Mouse (Mus musculus) lung, postnatal 0 days (tissue): ENCODE measurements at regions not wholly inside any gene's neighbourhood (a gene's known extent, or its start where the extent isn't known, plus 50 kb on each side); places are given as distances from the start of the nearest gene placed in this dataset.

ENCODE experiments used
- ATAC-seq: fragments of 200-750 bp; cut with Nextera tagmentation; 2 replicates; pipeline ENCODE4 v1.8.0; 2017; ENCODE audit warnings: moderate library complexity
- DNase-seq: peaks from one replicate; pipeline ENCODE4 v3.0.0-alpha.2; 2016; ENCODE audit warnings: low spot score
- H3K27ac ChIP-seq: fragments of 300-500 bp; sonication (generic); 2 replicates; pipeline ENCODE4 v1.5.1; 2014; ENCODE audit warnings: antibody characterized with exemption, mild to moderate bottlenecking, low read length, mixed read lengths
- H3K27me3 ChIP-seq: fragments of 300-500 bp; sonication (generic); replicated peaks from 2 replicates; pipeline ENCODE4 v1.6.1; 2014; ENCODE audit warnings: low read length, mixed read lengths; ENCODE audit not compliant: insufficient read depth
- H3K36me3 ChIP-seq: fragments of 300-500 bp; sonication (generic); 2 replicates; pipeline ENCODE4 v1.6.1; 2014; ENCODE audit warnings: low read length, mixed read lengths; ENCODE audit not compliant: insufficient read depth
- H3K4me1 ChIP-seq: fragments of 300-500 bp; sonication (generic); 2 replicates; pipeline ENCODE4 v1.6.1; 2014; ENCODE audit warnings: antibody characterized with exemption, low read depth, low read length, mixed read lengths; ENCODE audit not compliant: insufficient read depth
- H3K4me2 ChIP-seq: fragments of 300-500 bp; sonication (generic); replicated peaks from 2 replicates; pipeline ENCODE4 v1.6.1; 2014; ENCODE audit warnings: low read depth, mild to moderate bottlenecking, low read length, moderate library complexity, mixed read lengths
- H3K4me3 ChIP-seq: fragments of 300-500 bp; sonication (generic); 2 replicates; pipeline ENCODE4 v1.5.1; 2014; ENCODE audit warnings: low read depth, low read length
- H3K9ac ChIP-seq: fragments of 300-500 bp; sonication (generic); replicated peaks from 2 replicates; pipeline ENCODE4 v1.6.1; 2014; ENCODE audit warnings: low read depth, mild to moderate bottlenecking
- H3K9me3 ChIP-seq: fragments of 300-500 bp; sonication (generic); 2 replicates; pipeline ENCODE4 v1.6.1; 2016; ENCODE audit warnings: low read length, mixed read lengths
- CTCF ChIP-seq: IDR thresholded peaks from 2 replicates; pipeline ENCODE4 v1.5.1; 2016; ENCODE audit warnings: antibody characterized with exemption, mild to moderate bottlenecking
- EP300 ChIP-seq: IDR thresholded peaks from 2 replicates; pipeline ENCODE4 v1.6.1; 2016; ENCODE audit warnings: antibody characterized with exemption, mild to moderate bottlenecking, control low read depth
- WGBS: fragments of 180-500 bp; shearing (Covaris S2); extraction: QIAGEN DNeasy Blood & Tissue Kit; methylation state at CpG from one replicate; pipeline ENCODE4 v1.1.7; 2014; 5-methylcytosine and 5-hydroxymethylcytosine counted together

GRCm38 (mm10) chr13:5778443-5779171 is 82.7 kb upstream of the Klf6 start:
- no peak overlapping the region for H3K4me2 ChIP-seq
- H3K4me3 ChIP-seq = no peak overlapping the region
- TF ChIP-seq CTCF (no peak), EP300 (no peak)
- H3K27ac ChIP-seq = no peak overlapping the region
- no peaks in the 10 kb centered on the region for H3K27me3 ChIP-seq
- no peaks in the 10 kb centered on the region for H3K9me3 ChIP-seq
- ATAC-seq (no peak), DNase-seq (peak; percentile 12)
- H3K4me1 ChIP-seq = no peaks in the 10 kb centered on the region
- H3K36me3 ChIP-seq = no peaks in the 10 kb centered on the region
- H3K9ac ChIP-seq = no peak overlapping the region
- WGBS = 59% methylated on average over 5 of the region's 5 CpGs

- no peak overlapping the region for H3K4me2 ChIP-seq
- H3K27ac ChIP-seq = no peak overlapping the region
- DNase-seq (peak; percentile 76), ATAC-seq (0 out of 2 replicates have a peak, but pooled peaks have one; percentile 38)
- H3K36me3 ChIP-seq = no peaks in the 10 kb centered on the region
- WGBS = 39% methylated on average over 4 of the region's 4 CpGs
- H3K9ac ChIP-seq = no peak overlapping the region
- TF ChIP-seq CTCF = no peak
- peak; percentile 42; the same call in 1 of the 2 replicates for TF ChIP-seq EP300
- no peak overlapping the region for H3K4me3 ChIP-seq
- no peaks in the 10 kb centered on the region for H3K9me3 ChIP-seq
- H3K4me1 ChIP-seq = no peaks in the 10 kb centered on the region
- no peaks in the 10 kb centered on the region for H3K27me3 ChIP-seq
Measured at GRCm38 (mm10) chr13:5779410-5779809, 81.9 kb upstream of the Klf6 start.

GRCm38 (mm10) chr13:5782540-5782939 is 78.7 kb upstream of the Klf6 start:
- ATAC-seq = no peak
- H3K27ac ChIP-seq = no peak overlapping the region
- DNase-seq = no peak
- no peaks in the 10 kb centered on the region for H3K27me3 ChIP-seq
- no peak overlapping the region for H3K4me2 ChIP-seq
- WGBS = 90% methylated on average over 1 of the region's 1 CpGs
- no peak overlapping the region for H3K9ac ChIP-seq
- TF ChIP-seq CTCF (no peak), EP300 (no peak)
- no peak overlapping the region for H3K4me3 ChIP-seq
- H3K4me1 ChIP-seq = no peaks in the 10 kb centered on the region
- H3K9me3 ChIP-seq = no peaks in the 10 kb centered on the region
- H3K36me3 ChIP-seq = no peaks in the 10 kb centered on the region

GRCm38 (mm10) chr13:5787114-5787513 is 74.2 kb upstream of the Klf6 start:
- ATAC-seq = no peak
- Histone ChIP-seq H3K9me3 (no peaks in the 10 kb centered on the region), H3K4me3 (no peak overlapping the region), H3K27me3 (no peaks in the 10 kb centered on the region), H3K4me2 (no peak overlapping the region), H3K9ac (no peak overlapping the region), H3K27ac (no peak overlapping the region), H3K36me3 (no peaks in the 10 kb centered on the region), H3K4me1 (no peaks in the 10 kb centered on the region)
- TF ChIP-seq CTCF (no peak), EP300 (no peak)
- DNase-seq = no peak

- TF ChIP-seq CTCF = no peak
- no peak for TF ChIP-seq EP300
- DNase-seq = no peak
- H3K27me3 ChIP-seq = no peaks in the 10 kb centered on the region
- H3K9ac ChIP-seq = no peak overlapping the region
- H3K4me2 ChIP-seq = no peak overlapping the region
- ATAC-seq = no peak
- WGBS = 67% methylated on average over 3 of the region's 3 CpGs
- H3K4me1 ChIP-seq = no peaks in the 10 kb centered on the region
- H3K36me3 ChIP-seq = no peaks in the 10 kb centered on the region
- no peak overlapping the region for H3K4me3 ChIP-seq
- H3K9me3 ChIP-seq = no peaks in the 10 kb centered on the region
- H3K27ac ChIP-seq = no peak overlapping the region
Measured at GRCm38 (mm10) chr13:5789302-5789701, 72.0 kb upstream of the Klf6 start.

- Histone ChIP-seq H3K9me3 (no peaks in the 10 kb centered on the region), H3K4me1 (peaks cover 16% of the 10 kb centered on the region; the same call in 1 of the 2 replicates), H3K27me3 (no peaks in the 10 kb centered on the region), H3K36me3 (no peaks in the 10 kb centered on the region), H3K4me2 (no peak overlapping the region), H3K4me3 (no peak overlapping the region), H3K9ac (no peak overlapping the region), H3K27ac (peak overlapping the region; percentile 87)
- TF ChIP-seq EP300 (peak; percentile 86), CTCF (0 out of 2 replicates have a peak, but pooled peaks have one; percentile 13)
- ATAC-seq (peak; percentile 50), DNase-seq (peak; percentile 95)
- 16% methylated on average over 7 of the region's 7 CpGs for WGBS
Measured at GRCm38 (mm10) chr13:5802079-5802478, 59.2 kb upstream of the Klf6 start.
